Mouse (Mus musculus): Measurements from ENCODE around the gene Rasal2. TPM values are rescaled to one million over a fixed set of nuclear protein-coding genes. Genes with fewer than 3 reads are reported as not detected.

Rasal2 gene
- polyA plus RNA-seq, 1 experiment, result 13.7 TPM

DNA sequence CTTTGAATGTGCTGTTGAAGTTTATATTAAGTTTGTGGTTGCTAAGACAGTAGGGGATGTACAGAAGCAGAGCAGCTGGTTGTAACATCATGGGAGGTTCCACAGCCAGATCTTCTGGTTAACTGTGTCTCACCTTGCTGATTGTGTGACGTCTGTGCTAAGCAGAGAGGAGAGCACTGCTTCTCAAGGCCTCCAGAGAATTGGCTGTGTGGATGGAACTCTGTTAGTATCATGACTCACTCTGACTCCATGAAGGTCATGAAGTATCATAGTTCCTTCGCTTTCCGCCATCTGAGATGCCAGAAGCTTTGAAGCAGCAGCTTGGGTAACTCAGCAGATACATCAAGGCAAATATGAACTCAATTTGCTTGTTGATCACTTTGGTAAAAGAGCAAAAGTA, 144.5 kb downstream of the Rasal2 start:
- Histone ChIP-seq H3K4me1 (ENCODE audit: control insufficient read depth, insufficient read depth, low read length) (no peaks in the 10 kb centered on the region), H3K27me3 (ENCODE audit: control insufficient read depth, insufficient read depth, low read length) (no peaks in the 10 kb centered on the region), H3K36me3 (ENCODE audit: control insufficient read depth, insufficient read depth, low read length) (no peaks in the 10 kb centered on the region), H3K4me3 (ENCODE audit: control insufficient read depth, low read depth, low read length) (no peak overlapping the region; the same call in 1 of the 2 replicates), H3K27ac (ENCODE audit: control insufficient read depth, insufficient read depth, low read depth, low read length) (no peak overlapping the region)
- TF ChIP-seq POLR2A (IDR thresholded peaks at IDR 0.05; ENCODE audit: control insufficient read depth, low read depth, low read length), result no peak
- no peak for TF ChIP-seq CTCF (IDR thresholded peaks at IDR 0.05; ENCODE audit: control insufficient read depth, insufficient read depth, insufficient replicate concordance, low read depth, low read length)

GRCm38 (mm10) chr1:157256562-157256961, 155.8 kb downstream of the Rasal2 start:
- TF ChIP-seq CTCF (IDR thresholded peaks at IDR 0.05; ENCODE audit: control insufficient read depth, insufficient read depth, insufficient replicate concordance, low read depth, low read length) (no peak), POLR2A (IDR thresholded peaks at IDR 0.05; ENCODE audit: control insufficient read depth, low read depth, low read length) (no peak)
- Histone ChIP-seq H3K4me3 (ENCODE audit: control insufficient read depth, low read depth, low read length) (no peak overlapping the region), H3K36me3 (ENCODE audit: control insufficient read depth, insufficient read depth, low read length) (no peaks in the 10 kb centered on the region), H3K27me3 (ENCODE audit: control insufficient read depth, insufficient read depth, low read length) (no peaks in the 10 kb centered on the region), H3K27ac (ENCODE audit: control insufficient read depth, insufficient read depth, low read depth, low read length) (no peak overlapping the region), H3K4me1 (ENCODE audit: control insufficient read depth, insufficient read depth, low read length) (no peaks in the 10 kb centered on the region)

DNA sequence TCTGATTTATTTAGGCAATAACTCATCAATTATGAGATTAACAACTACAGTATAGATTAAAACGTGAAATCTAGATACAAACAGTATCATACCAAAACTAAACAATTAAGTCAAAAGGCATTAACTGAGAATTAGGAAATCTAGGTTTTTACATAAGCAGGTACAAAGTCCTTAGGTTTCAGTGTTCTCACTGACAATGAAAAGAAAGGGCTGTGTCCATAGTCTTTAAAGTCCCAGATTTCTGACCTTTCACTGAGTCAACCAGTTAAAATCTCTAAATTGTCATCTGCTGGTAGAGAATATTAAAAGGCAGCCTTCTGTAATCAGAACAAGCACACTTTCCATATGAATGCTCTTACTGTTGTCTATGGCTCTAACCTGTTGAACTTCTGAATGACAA, 156.6 kb downstream of the Rasal2 start:
- TF ChIP-seq CTCF (IDR thresholded peaks at IDR 0.05; ENCODE audit: control insufficient read depth, insufficient read depth, insufficient replicate concordance, low read depth, low read length) (no peak), POLR2A (IDR thresholded peaks at IDR 0.05; ENCODE audit: control insufficient read depth, low read depth, low read length) (no peak)
- no peaks in the 10 kb centered on the region for H3K27me3 ChIP-seq (ENCODE audit: control insufficient read depth, insufficient read depth, low read length)
- no peak overlapping the region for H3K4me3 ChIP-seq (ENCODE audit: control insufficient read depth, low read depth, low read length)
- H3K36me3 ChIP-seq (ENCODE audit: control insufficient read depth, insufficient read depth, low read length), result no peaks in the 10 kb centered on the region
- H3K4me1 ChIP-seq (ENCODE audit: control insufficient read depth, insufficient read depth, low read length), result no peaks in the 10 kb centered on the region
- no peak overlapping the region for H3K27ac ChIP-seq (ENCODE audit: control insufficient read depth, insufficient read depth, low read depth, low read length)

DNA sequence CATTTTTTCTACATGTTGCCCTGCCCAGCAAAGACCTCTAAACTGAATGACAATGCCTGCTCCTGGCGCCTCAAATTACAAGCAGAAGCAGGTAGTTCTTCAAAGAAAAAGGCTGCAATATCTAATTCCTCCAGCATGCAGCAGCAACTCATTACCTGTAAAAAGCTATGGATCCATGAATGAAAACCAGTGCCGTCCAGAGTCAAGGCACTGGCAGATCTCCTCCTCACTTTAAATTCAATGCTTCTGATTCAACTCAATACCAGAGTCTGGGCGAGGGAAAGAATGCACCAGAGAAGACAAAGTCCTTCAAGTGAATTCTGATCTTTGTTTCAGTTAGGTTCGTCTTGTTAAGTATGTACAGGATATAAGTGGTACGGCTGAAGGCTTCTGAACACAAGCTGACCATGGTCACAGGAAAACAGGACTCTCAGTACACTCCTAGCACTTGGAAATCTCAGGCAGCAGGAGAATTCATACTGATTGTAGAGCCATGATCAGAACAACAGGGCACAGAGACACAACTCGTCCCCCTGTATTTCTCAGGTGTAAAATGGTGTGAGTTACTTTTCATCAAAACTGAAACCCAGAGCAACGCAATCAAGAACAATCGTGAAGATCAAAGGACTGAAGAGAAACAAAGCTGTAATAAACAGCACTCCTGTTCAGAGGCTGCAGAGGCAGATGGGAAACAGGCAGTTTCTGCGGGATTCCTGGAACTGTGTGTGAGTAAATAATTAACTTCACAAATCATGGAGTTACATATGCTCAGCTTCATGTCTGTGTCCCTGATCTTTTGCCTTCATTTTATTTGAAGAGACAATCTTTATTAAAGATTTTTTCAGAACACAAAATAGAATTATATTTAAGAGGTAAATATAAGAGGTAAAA, 158.6 kb downstream of the Rasal2 start:
- H3K27me3 ChIP-seq (ENCODE audit: control insufficient read depth, insufficient read depth, low read length), result no peaks in the 10 kb centered on the region
- TF ChIP-seq POLR2A (IDR thresholded peaks at IDR 0.05; ENCODE audit: control insufficient read depth, low read depth, low read length), result no peak
- no peak for TF ChIP-seq CTCF (IDR thresholded peaks at IDR 0.05; ENCODE audit: control insufficient read depth, insufficient read depth, insufficient replicate concordance, low read depth, low read length)
- H3K27ac ChIP-seq (ENCODE audit: control insufficient read depth, insufficient read depth, low read depth, low read length), result no peak overlapping the region
- H3K4me1 ChIP-seq (ENCODE audit: control insufficient read depth, insufficient read depth, low read length), result no peaks in the 10 kb centered on the region
- no peaks in the 10 kb centered on the region for H3K36me3 ChIP-seq (ENCODE audit: control insufficient read depth, insufficient read depth, low read length)
- no peak overlapping the region for H3K4me3 ChIP-seq (ENCODE audit: control insufficient read depth, low read depth, low read length)

GRCm38 (mm10) chr1:157248112-157248511, 164.3 kb downstream of the Rasal2 start:
- Histone ChIP-seq H3K36me3 (ENCODE audit: control insufficient read depth, insufficient read depth, low read length) (no peaks in the 10 kb centered on the region), H3K27me3 (ENCODE audit: control insufficient read depth, insufficient read depth, low read length) (no peaks in the 10 kb centered on the region), H3K27ac (ENCODE audit: control insufficient read depth, insufficient read depth, low read depth, low read length) (no peak overlapping the region), H3K4me3 (ENCODE audit: control insufficient read depth, low read depth, low read length) (no peak overlapping the region), H3K4me1 (ENCODE audit: control insufficient read depth, insufficient read depth, low read length) (no peaks in the 10 kb centered on the region)
- TF ChIP-seq CTCF (IDR thresholded peaks at IDR 0.05; ENCODE audit: control insufficient read depth, insufficient read depth, insufficient replicate concordance, low read depth, low read length) (no peak), POLR2A (IDR thresholded peaks at IDR 0.05; ENCODE audit: control insufficient read depth, low read depth, low read length) (no peak)

DNA sequence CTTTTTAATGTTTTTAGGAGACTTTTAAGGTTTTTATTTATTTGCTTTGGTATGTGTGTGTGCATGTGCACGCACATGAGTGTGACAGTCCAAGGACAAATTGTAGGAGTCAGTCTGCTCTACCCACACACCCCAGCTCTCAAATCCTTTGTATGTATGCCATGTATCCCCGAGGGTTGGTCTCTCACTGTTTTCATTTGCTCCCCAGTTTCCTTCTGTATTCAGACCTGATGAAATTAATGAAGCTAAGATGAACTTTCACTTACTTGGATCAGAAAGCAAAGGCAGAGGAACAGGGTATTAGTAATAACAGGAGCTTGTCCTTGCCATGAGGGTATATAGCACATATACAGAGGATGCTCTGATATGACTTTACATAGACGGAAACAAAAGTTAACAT, 165.1 kb downstream of the Rasal2 start:
- Histone ChIP-seq H3K4me1 (ENCODE audit: control insufficient read depth, insufficient read depth, low read length) (no peaks in the 10 kb centered on the region), H3K36me3 (ENCODE audit: control insufficient read depth, insufficient read depth, low read length) (no peaks in the 10 kb centered on the region), H3K27ac (ENCODE audit: control insufficient read depth, insufficient read depth, low read depth, low read length) (no peak overlapping the region), H3K27me3 (ENCODE audit: control insufficient read depth, insufficient read depth, low read length) (no peaks in the 10 kb centered on the region), H3K4me3 (ENCODE audit: control insufficient read depth, low read depth, low read length) (no peak overlapping the region)
- TF ChIP-seq CTCF (IDR thresholded peaks at IDR 0.05; ENCODE audit: control insufficient read depth, insufficient read depth, insufficient replicate concordance, low read depth, low read length), result no peak
- TF ChIP-seq POLR2A (IDR thresholded peaks at IDR 0.05; ENCODE audit: control insufficient read depth, low read depth, low read length), result no peak

GRCm38 (mm10) chr1:157246779-157247178, 165.6 kb downstream of the Rasal2 start:
- H3K27me3 ChIP-seq (ENCODE audit: control insufficient read depth, insufficient read depth, low read length), result no peaks in the 10 kb centered on the region
- H3K27ac ChIP-seq (ENCODE audit: control insufficient read depth, insufficient read depth, low read depth, low read length), result no peak overlapping the region
- H3K4me3 ChIP-seq (ENCODE audit: control insufficient read depth, low read depth, low read length), result no peak overlapping the region
- H3K4me1 ChIP-seq (ENCODE audit: control insufficient read depth, insufficient read depth, low read length), result no peaks in the 10 kb centered on the region
- no peaks in the 10 kb centered on the region for H3K36me3 ChIP-seq (ENCODE audit: control insufficient read depth, insufficient read depth, low read length)
- TF ChIP-seq POLR2A (IDR thresholded peaks at IDR 0.05; ENCODE audit: control insufficient read depth, low read depth, low read length) (no peak), CTCF (IDR thresholded peaks at IDR 0.05; ENCODE audit: control insufficient read depth, insufficient read depth, insufficient replicate concordance, low read depth, low read length) (no peak)
